Mouse (Mus musculus) regulatory T cell (primary cell): ENCODE measurements around the gene H2-Q6.
"Not testable (repeated sequence)": the region's sequence is repeated elsewhere in the genome, so short reads cannot be mapped to it uniquely, and the experiment has no call there.

Source experiments
- in situ Hi-C: fragments of 300-600 bp; cut with MboI, MseI; formaldehyde crosslinking; loops from one replicate; pipeline ENCODE4 v1.15.1; 2025; ENCODE audit warnings: high pct_unique_total_duplicates

H2-Q6 gene

DNA sequence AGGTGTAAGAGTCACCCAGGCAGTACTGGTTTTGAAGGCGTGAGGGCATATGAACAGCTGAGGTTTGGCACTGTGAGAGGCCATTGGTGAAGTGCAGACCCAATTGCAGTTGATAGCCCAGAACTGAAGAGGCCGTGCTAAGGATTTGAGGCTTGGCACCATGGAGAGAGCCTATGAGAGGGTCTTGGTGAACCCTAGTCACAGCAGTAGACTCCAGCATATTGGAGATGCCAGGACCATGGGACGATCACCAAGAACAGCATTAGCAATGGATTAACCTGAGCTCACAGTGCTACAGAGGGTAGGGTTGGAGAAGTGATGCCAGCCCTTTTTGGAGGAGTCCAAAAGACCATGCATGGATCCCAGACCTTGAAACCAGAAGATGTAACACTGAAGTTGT, 7.5 kb downstream of the H2-Q6 start:
- in situ Hi-C loops: not testable (repeated sequence)

DNA sequence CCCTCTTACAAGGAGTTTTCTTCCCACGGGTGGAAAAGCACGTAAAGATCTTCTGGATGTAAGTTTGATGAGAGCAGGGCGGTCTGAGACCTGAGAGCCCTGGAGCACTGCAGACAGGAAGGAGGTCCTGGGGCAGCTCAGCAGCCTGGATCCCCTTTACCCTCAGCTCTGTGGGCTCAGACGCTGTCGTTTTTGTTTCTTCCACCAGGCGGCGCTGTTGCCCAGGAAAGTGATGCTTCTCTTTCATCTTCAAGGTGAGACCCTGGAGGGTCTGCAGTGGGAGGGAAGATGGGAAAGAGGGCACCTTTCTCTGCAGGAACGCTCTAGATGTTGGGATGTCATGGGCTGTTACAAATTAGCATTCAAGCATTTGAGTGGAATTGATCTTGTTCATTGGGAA, 10.2 kb downstream of the H2-Q6 start:
- in situ Hi-C loops: not testable (repeated sequence)

DNA sequence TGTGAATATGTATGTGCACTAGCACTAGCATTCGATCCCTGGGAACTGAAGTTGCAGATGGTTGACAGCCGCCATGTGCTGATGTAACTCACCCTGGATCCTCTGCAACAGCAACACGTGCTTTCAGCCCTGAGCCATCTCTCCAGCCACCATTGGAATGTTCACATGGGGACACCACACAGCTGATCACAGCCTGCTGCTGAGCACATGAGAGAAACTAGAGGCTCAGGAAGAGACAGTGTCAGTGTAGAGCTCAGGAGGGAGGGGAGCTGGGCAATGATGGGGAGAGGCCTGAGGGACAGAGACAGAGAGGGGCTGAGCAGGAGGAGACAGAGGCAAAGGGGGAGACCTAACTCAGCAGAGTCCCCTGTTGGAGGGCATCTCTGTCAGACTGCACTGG, 10.9 kb downstream of the H2-Q6 start:
- in situ Hi-C loops: not testable (repeated sequence)

DNA sequence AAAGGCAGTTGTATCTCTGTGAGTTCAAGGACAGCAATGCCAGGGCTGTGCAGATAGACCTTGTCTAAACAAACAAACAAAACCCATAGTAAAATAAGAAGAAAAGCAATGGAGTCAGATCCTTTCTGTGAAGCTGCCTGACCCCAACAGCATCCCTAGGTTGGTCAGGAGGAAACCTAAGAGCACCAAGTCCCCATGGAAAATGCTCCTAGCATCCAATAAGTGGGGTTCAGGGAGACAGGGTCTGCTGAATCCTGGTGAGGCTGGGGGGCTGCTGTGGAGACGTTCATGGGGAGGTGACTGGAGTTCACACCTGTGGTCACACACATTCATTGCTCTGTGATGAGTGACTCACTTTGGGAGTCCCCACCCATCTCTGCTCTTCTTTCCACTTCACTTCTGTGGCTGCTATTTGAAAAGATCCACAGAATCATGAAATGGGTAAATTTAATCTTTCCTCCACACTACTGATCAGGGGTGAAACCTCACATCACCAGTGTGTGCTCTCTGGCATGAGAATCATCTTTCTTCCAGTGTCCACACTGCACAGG, 12.8 kb downstream of the H2-Q6 start:
- in situ Hi-C loops: not testable (repeated sequence)

DNA sequence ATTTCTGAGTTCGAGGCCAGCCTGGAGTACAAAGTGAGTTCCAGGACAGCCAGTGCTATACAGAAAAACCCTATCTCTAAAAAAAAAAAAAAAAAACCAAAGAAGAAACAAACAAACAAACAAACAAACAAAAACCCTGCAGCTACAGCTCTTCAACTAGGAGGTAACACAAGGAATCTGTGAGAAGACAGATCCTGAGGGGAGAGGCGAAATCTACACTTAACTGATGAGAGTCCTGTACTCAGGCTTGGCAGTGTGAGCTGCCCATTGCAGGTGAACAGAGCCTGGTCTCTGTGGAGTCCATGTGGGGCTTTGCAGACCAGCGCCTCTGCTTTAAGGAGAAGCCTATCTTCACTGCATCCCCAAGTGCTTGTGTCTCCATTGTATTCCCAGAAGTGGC, 13.7 kb downstream of the H2-Q6 start:
- in situ Hi-C loops: not testable (repeated sequence)

DNA sequence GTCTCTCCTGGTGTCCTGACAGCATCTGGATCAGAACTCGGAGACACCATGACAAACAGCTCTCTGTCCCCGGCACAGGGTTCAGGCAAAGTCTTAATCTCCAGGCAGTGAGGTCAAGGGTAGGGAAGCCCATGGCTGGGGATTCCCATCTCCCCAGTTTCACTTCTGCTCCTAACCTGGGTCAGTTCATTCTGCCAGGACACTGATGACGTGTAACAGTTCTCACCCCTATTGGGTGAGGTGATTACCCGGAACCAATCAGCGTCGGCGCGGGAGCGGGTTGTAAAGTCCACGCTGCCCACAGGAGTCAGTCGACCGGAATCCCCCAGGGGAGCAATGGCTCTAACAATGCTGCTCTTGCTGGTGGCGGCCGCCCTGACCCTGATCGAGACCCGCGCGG, 14.2 kb downstream of the H2-Q6 start, which contains the start of gene H2-Q7:
Gene H2-Q7 (plus strand): TSS at position 271 of the 400 bp plus-strand sequence.
- in situ Hi-C loops: not testable (repeated sequence)

DNA sequence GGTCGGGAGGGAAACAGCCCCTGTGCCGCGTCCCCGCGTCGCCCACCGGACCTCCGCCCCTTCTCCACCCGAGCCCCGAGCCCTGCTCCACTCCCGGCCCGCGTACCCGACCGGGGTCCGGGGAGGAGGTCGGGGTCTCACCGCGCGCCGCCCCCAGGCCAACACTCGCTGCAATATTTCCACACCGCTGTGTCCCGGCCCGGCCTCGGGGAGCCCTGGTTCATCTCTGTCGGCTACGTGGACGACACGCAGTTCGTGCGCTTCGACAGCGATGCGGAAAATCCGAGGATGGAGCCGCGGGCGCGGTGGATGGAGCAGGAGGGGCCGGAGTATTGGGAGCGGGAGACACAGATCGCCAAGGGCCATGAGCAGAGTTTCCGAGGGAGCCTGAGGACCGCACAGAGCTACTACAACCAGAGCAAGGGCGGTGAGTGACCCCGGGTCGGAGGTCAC, 14.7 kb downstream of the H2-Q6 start:
- in situ Hi-C loops: not testable (repeated sequence)

DNA sequence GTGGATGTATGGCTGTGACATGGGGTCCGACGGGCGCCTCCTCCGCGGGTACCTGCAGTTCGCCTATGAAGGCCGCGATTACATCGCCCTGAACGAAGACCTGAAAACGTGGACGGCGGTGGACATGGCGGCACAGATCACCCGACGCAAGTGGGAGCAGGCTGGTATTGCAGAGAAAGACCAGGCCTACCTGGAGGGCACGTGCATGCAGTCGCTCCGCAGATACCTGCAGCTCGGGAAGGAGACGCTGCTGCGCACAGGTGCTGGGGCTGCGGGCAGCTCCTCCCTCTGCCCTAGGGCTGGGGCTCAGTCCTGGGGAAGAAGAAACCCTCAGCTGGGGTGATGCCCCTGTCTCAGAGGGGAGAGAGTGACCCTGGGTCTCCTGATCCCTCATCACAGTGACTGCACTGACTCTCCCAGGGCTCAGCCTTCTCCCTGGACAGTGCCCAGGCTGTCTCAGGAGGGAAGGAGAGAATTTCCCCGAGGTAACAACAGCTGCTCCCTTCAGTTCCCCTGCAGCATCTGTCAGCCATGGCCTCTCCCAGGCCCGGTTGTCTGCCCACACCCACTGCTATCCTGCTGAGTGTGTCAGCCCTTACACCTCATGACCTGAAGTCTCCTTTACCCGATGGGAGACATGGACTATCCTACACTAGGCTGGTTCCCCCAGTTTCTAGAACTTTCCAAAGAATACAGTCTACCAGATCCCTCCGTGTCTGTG, 15.4 kb downstream of the H2-Q6 start:
- in situ Hi-C loops: loop anchor here (5.0 kb wide), 1 partner anchor 43 kb away; no protein-coding TSS in a partner anchor

DNA sequence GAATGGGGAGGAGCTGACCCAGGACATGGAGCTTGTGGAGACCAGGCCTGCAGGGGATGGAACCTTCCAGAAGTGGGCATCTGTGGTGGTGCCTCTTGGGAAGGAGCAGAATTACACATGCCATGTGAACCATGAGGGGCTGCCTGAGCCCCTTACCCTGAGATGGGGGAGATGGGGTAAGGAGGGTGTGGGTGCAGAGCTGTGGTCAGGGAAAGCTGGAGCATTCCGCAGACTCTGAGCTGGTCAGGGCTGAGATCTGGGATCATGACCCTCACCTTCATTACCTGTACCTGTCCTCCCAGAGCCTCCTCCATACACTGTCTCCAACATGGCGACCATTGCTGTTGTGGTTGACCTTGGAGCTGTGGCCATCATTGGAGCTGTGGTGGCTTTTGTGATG, 17.7 kb downstream of the H2-Q6 start:
- in situ Hi-C loops: loop anchor here (5.0 kb wide), 1 partner anchor 45 kb away; no protein-coding TSS in a partner anchor

DNA sequence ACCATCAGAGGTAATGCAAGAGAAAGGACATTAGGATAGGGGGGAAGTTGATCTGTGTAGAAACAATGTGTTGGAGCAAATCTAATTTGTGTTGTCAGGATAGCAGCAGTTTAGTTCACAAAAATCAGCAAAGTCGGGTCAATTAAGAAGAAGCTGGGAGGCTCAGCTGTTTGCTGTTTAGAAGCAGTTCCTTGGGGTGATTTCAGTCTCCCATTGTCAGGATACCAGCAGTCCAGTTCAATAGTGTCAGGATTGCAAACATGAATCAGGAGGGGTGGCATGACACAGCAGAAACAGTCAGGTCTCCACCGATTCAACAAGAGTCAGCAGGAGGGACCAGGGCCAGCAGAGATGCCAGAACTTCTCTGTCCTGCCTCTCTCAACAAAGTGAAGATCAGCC, 19.9 kb downstream of the H2-Q6 start:
- in situ Hi-C loops: loop anchor here (5.0 kb wide), 1 partner anchor 47 kb away; no protein-coding TSS in a partner anchor

DNA sequence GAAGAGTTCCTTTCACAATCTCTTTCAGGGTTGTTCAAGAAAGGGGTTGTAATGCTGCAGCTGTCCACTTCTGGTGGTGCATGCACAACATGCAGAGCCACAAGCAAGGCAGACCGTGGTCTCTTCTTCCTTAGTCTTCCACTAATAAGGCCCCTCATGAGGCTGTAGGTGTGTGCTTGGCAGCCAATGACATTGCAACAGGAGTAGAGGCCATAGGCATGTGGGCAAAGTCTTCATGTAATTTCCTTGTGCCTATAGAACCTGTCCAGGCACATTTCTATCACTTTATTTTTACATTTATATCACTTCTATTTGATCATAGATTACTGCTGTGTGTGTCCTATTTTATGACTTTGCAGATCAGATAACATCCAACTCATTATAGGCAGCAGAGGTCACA, 33.6 kb downstream of the H2-Q6 start:
- in situ Hi-C loops: loop anchor here (5.0 to 10.0 kb wide), 3 partner anchors 36 to 1471 kb away; partner anchors contain the start of gene H2-Q6

DNA sequence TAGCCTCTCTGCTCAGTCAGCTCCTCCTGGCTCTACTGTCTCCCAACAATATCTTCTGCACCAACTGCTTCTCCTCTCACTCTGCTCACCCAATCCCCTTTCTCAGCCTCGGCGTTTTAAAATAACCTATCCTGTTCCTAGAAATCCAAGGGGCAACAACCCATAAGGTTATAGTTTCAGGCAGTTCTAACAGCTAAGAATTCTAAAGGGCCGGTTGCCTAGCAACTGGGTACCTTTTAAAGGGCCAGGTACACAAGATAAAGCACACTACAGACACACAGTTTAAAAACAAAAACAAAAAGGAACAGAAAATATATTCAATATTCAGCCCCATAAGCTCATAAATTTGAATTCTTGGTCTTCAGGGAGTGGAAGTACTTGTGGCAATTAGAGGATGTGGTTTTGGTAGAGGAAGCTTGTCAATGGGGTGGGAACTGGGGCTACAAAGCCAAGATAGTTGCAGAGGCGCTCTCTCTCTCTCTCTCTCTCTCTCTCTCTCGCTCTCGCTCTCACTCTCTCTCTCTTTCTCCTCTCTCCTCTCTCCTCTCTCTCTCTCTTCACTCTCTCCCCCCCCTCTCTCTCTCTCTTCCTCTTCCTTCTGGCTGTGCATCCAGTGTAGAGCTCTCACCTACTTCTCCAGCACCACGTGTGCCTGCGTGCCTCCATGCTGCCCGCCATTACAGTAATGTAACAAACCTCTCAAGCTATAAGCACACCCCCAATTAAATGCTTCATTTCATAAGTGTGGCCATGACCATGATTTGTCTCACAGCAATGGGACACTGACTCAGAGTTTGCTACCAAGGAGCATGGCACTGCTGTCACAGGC, 36.1 kb downstream of the H2-Q6 start:
- in situ Hi-C loops: not testable (repeated sequence)

DNA sequence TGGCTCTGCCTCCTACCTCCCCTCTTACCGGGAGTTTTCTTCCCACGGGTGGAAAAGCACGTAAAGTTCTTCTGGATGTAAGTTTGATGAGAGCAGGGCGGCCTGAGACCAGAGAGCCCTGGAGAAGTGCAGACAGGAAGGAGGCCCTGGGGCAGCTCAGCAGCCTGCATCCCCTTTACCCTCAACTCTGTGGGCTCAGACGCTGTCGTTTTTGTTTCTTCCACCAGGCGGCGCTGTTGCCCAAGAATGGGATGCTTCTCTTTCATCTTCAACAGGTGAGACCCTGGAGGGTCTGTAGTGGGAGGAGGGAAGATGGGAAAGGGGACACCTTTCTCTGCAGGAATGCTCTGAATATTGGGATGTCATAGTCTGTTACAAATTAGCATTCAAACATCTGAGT, 41.0 kb downstream of the H2-Q6 start:
- in situ Hi-C loops: loop anchor here (5.0 kb wide), 1 partner anchor 52 kb away; the partner anchor contains the start of genes Cchcr1 and Tcf19

DNA sequence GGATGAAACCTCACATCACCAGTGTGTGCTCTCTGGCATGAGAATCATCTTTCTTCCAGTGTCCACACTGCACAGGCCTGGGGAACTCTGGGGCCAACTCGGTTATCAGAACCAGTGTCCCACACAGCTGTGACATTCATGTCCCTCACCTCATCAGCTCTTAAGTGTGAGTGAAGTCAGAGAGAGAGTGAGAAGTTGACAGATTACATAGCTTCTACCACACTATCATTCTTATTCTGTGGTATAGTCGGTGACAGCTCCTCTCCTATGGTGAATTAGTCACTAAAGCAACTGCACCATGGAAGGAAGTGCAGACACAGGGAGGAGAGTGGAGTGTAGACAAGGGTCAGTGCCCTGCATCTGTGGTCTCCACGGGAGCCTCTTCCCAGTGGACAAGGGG, 44.3 kb downstream of the H2-Q6 start:
- in situ Hi-C loops: loop anchor here (5.0 kb wide), 1 partner anchor 48 kb away; the partner anchor contains the start of genes Cchcr1 and Tcf19

DNA sequence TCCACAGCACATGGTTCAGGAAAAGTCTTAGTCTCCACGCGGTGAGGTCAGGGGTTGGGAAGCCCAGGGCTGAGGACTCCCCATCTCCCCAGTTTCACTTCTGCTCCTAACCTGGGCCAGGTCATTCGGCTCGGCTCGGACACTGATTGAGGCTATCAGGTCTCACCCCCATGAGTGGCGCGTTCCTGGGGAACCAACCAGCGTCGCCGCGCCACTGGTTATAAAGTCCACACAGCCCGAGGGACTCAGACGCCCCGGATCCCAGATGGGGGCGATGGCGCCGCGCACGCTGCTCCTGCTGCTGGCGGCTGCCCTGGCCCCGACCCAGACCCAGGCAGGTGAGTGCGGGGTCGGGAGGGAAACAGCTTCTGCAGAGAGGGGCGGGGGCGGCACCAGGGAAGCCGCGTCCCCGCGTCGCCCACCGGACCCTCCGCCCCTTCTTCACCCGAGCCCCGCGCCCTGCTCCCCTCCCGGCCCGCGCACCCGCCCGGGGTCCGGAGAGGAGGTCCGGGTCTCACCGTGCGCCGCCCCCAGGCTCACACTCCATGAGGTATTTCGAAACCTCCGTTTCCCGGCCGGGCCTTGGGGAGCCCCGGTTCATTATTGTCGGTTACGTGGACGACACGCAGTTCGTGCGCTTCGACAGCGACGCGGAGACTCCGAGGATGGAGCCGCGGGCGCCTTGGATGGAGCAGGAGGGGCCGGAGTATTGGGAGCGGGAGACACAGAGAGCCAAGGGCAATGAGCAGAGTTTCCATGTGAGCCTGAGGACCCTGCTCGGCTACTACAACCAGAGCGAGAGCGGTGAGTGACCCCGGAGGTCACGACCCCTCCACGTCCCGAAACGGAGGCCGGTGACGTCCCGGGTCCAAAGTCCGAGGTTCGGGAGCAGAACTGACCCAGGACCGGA, 45.4 kb downstream of the H2-Q6 start, which contains the start of gene H2-Q10:
Gene H2-Q10 (plus strand): TSS at position 248 of the 910 bp plus-strand sequence.
- in situ Hi-C loops: loop anchor here (5.0 kb wide), 1 partner anchor 47 kb away; the partner anchor contains the start of genes Cchcr1 and Tcf19
